Mouse (Mus musculus) right cerebral cortex, postnatal 36 days (tissue): ENCODE data around the gene Elk4.

Experiments
- DNase-seq, 2 experiments: peaks; one replicate each; pipeline ENCODE4 v3.0.0; 2022; ENCODE audit warnings: low spot score in 2 of 2, mixed read lengths in 1 of 2

The Elk4 gene

GRCm38 (mm10) chr1:132065001-132065400 is 57.6 kb downstream of the Elk4 start:
- peak in 1 of 2 experiments; percentile 23 for DNase-seq

- DNase-seq, result peak in 1 of 2 experiments; percentile 42
Measured at GRCm38 (mm10) chr1:132065475-132066172, 58.2 kb downstream of the Elk4 start.

DNA sequence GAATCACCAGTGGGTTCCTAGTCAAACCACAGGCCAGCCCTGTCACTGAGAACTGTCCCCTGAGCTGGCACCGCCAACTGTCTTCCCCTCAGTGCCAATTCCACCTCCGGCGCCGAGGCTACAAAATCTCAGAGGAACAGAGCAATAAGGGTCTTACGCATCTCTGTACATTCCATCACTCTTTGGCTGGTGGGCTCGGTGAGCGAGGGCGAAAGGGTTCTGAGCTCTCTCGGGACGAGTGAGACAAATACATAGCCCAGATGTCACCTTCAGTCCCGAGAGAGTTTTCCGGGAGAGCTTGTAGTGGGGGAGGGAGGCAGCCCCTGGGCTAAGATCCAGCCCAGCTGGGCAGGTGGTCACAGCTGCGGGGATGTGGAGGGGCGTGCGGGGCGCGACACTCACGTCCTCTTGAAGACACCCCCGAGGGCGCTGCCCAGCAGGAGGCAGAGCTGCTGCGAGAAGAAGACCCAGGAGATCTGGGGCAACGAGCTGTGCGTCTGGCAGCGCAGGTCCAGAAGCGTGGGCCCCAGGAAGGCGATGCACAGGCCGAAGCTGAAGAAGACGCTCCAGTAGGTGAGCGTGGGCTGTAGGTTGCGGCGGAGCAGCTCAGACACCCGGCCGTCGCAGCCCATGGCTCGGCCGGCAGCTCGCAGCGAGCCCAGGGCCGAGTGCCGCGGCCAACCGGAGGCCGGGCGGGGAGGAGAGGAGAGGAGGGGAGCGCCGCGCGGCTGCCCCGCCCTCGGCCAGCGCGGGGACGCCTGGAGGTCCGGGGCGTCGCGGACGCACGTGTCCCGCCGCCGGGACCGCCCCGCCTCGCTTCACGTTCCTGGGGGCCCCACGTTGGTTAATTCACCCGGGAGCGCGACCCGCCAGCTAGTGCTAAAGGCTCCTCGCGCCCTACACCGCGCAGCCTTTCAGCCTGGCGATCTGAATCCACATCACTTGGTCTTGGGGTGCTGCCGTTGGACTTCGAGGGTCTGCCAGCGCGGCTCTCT is 60.2 kb downstream of the Elk4 start, which contains the start of gene Mfsd4a:
Gene Mfsd4a, minus strand, starts transcription at position 802 of the 995 bp plus-strand sequence.
- peak; percentile 34 to 45 for DNase-seq

DNA sequence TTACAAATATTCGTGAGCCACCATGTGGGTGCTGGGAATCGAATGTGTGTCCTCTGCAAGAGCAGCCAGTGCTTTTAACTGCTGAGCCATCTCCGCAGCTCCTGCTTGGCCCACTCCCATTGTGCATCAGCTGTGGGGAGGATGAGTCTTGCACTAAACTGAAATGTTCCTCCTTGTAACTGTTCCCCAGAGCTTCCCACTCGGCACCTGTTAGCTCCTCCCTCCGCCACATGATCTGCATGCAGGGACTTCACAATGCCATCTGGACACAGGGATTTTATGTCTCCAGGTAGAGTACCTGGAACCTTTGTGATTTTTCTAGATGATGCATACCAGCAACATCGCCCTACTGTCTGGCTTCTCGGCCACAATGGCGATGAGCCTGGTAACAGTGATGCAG is 62.0 kb downstream of the Elk4 start:
- DNase-seq, result no peak

GRCm38 (mm10) chr1:132070659-132071058 is 63.3 kb downstream of the Elk4 start:
- DNase-seq, result no peak

DNA sequence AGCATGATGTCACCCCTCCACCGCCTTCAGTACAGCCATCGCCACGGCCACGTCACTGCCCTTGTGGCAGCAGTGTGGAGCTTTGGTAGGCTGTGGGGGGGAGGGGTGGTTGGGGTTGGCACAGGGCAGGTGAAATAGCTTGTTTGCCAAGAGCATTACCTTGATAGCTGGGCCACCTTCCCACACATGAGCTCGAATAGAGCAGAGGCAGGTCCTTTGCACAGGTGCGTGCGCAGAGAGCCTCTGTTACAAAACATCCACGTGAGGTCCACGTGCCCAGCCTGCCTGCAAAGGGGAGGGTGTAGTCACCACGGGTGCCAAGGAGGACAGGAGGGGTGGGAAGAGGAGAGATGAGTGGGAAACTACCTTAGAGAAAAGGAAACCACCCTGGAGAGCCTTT is 68.2 kb downstream of the Elk4 start:
- no peak for DNase-seq

DNA sequence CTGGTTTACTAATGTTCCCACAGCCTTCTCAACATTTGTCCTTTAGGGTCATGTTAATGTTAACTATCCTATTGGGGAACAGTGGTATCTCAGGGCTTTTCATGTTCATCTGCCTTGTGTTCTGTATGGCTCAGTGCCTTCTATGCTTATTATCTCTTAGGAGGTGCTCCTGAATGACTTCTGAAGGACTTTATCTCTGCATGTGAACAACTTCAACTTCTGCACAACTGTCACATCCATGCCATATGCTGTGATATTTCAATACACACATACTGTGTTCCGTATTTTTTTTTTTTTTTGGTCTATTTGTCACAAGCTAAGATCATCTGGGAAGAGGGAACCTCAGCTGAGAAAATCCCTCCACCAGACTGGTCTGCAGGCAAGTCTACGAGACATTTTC is 71.0 kb downstream of the Elk4 start:
- DNase-seq, result no peak
